Mouse (Mus musculus) kidney, postnatal 4 days (tissue): Measurements from ENCODE around the gene Rin2.
A peak's percentile ranks its signal among the peaks of the same experiment; 100 is the strongest.

Experiments used
- DNase-seq, 2 experiments: peaks; one replicate each; pipeline ENCODE4 v3.0.0; 2021; ENCODE audit warnings: mixed read lengths in 2 of 2

The Rin2 gene

DNA sequence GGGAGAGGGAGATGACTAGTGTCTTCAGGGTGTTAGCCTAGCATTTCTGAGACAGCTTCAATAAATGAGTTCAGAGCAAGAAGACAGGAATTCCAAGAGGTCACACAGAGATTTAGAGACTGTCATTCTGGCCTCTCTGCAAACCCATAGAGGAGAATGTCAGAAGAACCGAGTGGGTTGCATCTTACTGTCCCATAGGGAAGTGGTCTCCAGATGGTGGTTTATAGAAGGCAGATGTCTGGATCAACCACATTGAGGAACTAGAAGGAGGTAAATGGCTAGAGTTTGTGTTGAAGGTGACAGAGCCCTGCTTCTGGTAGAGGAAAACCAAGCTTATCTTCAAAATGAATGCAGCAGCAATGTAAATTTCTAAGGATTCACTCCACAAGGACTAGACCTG lies 61.5 kb downstream of the Rin2 start:
- no peak for DNase-seq

DNA sequence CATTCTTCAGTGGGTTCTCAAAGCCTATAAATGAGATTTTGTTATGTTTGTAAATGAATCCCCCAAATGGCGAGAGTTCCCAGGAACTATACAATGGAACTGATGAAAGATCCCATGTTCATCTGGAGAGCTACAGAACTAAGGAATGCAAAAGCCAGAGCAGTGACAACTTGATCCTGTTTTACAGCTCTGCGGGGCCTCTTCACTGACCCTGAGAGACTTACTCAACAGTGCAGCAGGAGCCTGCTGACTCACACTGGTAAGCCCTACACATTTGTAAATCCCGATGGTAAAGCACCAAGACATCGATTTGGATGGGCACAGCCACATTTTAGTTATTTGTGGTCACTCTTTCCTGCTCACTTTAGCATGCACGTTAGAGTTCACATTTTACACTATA lies 62.2 kb downstream of the Rin2 start:
- no peak for DNase-seq

DNA sequence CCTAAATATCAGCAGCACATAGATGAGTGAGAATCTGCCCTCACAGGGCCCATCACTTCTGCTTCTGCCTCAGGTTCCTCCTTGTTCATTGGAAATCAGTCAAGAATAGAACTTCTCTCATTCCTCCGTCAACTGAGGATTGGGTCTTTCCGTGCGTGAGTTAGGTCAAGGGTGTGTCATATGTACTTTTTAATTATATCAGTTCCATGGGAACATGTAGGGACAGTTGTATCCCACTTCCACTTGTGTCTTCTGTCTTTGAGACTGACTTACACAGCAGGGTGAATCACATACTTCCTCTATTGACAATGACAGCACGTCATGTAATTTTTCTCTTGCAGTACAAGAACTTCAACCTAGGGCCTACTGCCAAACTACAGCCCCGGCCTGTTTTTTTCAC lies 65.7 kb downstream of the Rin2 start:
- DNase-seq = no peak

DNA sequence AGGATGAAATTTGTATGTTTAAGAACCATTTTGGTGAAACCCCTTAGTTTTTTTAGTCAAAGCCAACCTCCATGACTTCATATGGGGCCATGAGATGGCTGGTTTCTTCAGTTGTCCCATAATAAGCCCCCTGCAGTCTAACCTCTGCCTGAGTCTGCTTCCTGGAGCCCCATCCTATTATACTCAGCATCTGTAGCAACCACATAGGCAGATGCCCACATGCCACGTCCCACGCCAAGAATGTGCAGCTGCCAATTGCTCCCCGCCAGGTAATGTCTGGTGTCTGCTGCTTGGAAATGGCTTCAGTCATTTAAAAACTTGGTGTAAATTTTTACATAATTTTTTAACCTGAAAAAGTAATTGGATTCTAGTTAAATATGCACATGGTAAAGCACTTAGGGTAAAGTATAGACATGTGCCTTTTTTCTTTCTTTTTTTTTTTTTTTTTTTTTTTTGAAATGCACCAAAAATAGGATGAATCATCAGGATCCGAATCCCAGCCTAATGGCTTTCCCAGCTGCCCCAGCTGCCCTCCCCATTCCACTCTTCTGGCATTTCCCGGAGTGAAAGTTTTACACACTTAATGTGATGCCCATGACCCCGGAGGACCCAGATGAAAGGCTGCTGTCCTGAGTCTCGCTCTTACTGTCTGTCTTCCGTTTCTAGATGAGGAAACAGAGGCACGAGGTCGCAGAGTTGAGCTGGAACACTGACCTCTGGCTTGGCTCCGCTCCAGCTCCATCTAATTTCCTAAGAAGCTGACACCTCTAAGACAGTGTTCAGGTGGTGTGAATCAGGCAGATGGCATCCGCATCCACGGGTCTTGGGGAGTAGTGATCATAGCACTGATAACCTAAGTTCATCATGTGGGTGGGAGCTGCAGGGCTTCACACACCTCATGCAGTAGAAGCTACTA lies 68.0 kb downstream of the Rin2 start:
- DNase-seq = peak in 1 of 2 experiments; percentile 10

- DNase-seq = no peak
These were observed 71.4 kb downstream of the Rin2 start for GRCm38 (mm10) chr2:145746406-145746805.

DNA sequence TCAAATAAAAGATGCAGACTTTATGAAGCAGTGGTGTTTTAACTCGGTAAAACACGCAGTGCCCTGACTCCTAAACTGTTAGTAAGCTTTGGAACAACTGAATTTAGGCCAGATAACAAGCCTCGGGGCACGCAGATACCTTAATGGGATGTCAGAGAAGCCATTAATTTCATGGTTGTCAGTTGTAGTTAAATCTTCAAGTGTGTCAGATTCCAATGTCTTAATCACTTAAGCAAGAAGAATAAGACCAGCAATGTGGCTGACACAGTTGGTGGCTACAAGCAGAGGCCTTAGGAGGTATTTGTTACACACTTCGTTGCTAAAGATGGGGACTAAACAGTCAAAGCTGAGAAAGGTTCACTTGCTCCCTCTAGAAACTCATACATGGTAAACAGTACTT lies 74.6 kb downstream of the Rin2 start:
- DNase-seq = no peak

DNA sequence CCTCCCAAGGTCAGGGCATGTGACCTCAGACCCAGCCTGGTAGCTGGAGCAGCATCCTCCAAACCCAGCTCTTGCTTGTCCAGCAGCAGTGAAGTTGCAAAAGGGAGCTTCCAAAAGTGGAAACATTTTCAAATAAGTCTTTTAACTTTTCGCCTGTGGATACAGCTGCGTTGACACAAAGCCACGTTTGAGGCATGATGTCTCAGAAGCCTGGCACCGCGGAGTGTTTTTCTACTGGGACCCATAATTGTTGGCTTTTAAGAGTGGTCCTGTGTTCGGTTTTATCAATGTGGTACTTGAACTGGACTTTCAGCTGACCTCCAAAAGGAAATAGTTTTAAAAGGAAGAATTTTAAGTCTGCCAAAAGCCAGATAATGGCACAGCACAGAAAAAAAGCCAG lies 77.6 kb downstream of the Rin2 start:
- no peak for DNase-seq

- DNase-seq = no peak
These were observed 79.0 kb downstream of the Rin2 start for GRCm38 (mm10) chr2:145753973-145754372.

DNA sequence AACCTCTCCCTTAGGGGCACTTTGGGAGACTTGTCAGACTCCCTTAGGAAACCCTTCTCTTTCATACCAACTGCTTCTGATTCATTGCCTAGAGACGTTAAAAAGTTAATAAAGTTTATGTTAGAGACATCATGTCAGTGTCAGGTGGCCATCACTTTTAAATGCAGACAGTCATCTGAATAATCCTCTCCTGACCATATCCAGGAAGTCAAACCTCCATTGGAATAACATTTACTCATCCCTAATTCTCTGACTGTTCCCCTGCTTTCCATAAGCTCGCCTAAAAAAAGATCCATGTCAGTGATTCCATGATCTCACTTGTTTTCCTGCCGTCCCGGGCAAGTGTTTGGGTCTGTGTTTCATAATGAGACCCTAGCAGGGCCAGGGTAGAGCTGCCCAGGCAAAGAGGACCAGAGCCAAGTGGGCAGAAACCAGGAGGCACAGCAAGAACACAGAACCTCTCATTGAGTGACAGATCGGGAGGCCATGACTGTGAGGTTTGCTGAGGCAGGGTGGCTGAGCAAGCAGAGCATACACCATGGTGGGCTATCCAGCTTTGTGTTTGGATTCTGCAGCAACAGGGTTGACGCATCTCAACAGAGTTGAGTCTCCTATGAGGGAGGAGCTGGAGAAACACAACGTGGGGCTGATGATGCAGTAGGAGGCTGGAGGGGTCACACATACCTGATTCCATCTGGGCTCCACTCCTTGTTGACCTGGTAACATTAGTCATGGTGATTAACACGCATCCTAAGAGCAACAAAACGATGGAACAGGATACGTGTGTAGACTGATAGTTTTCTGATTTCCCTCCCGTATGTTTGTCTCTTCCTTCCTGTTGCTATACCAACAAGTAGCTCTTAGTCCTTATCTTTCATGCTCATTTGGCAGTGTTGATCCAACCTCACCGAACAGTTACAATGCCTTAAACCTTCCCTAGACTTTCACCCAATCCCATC lies 81.1 kb downstream of the Rin2 start:
- no peak for DNase-seq

- no peak for DNase-seq
These were observed 85.1 kb downstream of the Rin2 start for GRCm38 (mm10) chr2:145760121-145760520.

DNA sequence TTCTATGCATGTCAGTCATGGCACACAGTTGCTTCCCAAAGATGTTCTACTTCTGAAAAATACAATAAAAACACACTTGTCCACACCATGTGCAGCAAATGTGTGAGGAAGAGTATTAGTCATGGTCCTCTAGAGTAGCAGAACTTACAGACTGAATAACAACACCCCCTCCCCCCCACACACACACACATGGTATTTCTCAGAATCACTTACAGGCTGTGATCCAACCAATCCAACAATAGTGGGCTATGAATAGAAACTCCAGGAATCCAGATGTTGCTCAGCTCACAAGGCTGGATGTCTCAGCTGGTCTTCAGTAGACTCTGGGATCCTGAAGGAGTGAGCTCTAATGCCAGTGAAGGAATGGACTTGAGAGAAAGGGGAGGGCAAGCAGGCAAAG lies 86.4 kb downstream of the Rin2 start:
- no peak for DNase-seq

DNA sequence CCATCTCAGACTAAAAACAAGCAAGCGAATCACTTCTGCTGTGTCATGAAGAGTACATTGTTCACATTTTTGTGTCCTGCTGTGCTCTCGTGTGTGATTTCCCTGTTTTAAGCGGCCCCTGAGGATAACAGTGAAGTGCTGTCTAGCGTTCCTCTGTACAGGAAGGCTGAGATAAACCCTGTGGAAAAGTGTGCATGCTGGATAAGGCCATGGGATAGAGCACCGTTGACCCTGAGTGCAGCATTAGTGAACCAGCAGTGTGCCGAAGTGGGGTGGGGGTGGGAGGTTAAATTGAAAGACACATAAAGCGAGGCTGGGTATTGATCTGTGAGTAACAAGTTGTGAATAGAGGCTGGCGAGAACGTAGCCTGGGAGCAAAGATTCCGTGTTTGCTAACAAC lies 94.9 kb downstream of the Rin2 start:
- peak in 1 of 2 experiments; percentile 6 for DNase-seq

DNA sequence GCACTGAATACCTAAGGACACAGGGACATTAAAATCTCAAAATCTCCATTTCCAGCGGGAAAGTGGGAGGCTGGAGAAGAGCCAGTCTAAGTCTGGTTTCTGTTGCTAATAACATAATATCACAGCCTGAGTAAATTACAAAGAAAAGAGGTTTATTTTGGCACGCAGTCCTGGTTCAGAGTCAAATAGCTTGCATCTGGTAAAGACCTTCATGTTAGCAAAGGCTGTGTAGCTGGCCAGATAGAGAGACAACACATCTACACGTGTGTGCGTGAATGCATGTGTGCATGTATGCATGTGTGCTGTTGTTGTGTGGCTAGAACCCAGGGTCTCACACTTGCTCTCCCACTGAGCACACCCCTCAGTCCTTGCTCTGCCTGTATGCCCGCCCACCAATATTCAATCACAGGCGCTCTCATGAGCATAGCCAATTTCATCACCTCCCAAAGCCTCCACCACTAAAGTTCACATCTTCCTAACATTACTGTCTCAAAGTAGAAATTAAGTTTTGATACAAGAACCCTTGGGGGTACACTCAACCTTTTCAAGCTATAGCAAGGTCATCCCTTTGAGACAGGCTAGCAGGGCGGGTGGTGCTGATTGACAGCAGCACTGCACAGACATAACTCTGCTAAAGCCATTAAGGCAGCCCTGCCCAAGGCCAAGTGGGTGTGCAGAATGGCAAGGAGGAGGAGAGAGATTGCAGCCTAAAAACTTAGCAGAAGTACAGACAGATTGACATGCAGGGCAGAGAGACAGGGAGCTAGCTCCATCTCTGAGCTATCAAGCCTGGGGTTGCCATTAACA lies 95.9 kb downstream of the Rin2 start:
- DNase-seq = peak; percentile 18 to 49

GRCm38 (mm10) chr2:145783247-145783646 lies 108.2 kb downstream of the Rin2 start:
- DNase-seq = peak; percentile 67 to 78

DNA sequence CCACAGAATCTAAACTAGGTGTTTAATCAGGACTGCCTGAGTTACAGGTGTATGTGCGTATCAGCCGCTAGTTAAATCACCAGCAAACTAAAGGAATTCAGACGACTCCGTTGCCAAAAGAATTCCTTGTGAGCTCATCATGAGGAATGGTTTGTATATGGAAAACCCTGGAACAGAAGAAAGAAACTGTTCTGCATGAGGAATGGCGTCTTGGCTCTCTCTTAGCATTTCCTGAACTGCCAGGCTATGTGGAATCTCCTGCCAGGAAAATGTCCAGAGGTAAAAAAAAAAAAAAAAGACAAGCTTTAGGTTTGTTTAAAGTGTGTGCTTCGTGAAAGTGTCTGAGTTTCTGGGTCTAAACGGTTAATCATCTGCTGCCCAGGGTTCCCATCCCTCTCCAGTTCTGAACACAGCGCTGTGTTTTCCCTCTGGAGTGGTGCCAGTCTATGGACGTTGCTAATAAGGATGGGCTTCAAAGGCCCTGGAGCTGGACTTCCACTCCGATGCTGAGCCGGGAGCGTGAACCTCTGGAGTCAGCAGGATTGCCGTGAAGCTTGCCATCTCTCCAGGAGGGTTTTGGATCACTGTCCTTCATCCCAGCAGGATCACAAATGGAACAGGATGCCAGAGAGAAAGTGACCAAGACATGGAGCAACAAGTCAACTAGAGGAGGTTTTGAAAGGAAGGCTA lies 109.4 kb downstream of the Rin2 start:
- peak; percentile 49 to 67 for DNase-seq

GRCm38 (mm10) chr2:145784964-145785363 lies 109.9 kb downstream of the Rin2 start:
- peak in 1 of 2 experiments; percentile 20 for DNase-seq

- peak; percentile 79 to 86 for DNase-seq
These were observed 111.0 kb downstream of the Rin2 start for GRCm38 (mm10) chr2:145785758-145786617.

DNA sequence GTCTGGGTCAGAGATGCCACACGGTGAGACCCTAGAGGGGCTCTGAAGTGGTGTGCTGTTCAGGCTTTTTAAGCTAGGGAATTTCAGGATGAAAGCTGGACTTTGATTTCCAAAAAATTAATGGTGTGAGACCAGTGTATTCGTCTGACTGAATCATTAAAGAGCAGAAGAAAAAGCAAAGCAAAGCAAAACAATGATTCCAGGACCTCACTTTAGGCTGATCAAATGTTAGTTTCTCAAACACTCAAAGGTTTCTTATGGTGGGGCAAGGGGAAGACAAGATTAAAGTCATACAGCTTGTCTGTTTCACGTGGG lies 111.6 kb downstream of the Rin2 start:
- DNase-seq = no peak

DNA sequence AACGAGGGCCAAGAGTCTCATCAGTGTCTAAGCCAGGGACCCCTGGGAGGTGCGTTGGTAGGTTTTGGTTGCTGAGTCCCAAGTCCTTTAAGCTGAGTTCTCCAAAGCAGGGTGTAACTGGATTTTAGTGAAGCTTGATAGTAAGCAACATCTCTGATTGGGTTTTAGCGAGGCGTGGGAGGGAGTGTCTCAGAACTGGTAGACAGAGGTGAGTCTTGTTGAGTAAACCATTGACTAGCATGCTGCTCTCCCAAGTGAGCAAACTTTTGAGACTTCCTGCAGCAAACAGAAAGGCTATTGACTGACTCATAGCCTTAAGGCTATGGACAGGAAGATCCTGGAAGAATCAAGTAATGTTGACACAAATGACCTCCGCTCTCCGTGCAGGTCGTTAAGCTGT lies 112.5 kb downstream of the Rin2 start:
- DNase-seq = peak; percentile 13 to 59

- no peak for DNase-seq
These were observed 113.7 kb downstream of the Rin2 start for GRCm38 (mm10) chr2:145788562-145789346.
